ENCODE assay signal across 19 mouse cellular contexts in the genomic region with DNA sequence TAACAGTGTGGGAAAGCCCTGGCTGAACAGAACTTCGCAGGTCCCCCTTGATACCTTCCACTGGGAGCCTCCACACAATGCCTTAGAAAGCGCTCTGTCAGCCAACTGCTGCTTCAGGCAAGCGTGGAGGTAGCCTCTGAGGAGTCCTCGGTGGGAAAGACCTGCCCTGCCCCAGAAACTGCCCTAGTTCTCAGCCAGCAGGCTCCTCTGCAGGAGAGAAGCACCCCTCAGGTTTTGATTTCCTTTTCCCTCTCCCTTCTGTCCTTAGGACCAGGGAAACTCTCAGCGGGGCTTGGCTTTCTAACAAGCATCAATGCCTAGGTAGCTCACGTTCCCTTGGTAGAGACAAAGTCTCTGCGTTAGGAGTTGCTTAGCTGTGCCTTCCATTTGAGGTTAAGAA.
DNase-seq lines count a peak whose midpoint lies in the region; ATAC-seq lines count a peak whose summit lies in the region.
"Had no signal": no experiment of that assay in that cellular context is flagged by ENCODE, and none has a peak within 500 bp of the region (broad histone marks: within the 10 kb centered on the region; RNA-seq: fewer than 3 reads in every experiment).

No protein-coding gene starts in this region.

- H3K36me3 ChIP-seq in neural tube, embryonic 13.5 days: no peaks in the 10 kb centered on the region
- H3K36me3 ChIP-seq in embryonic facial prominence, embryonic 13.5 days: no peaks in the 10 kb centered on the region
- H3K36me3 ChIP-seq: embryonic facial prominence, embryonic 15.5 days; G1E; heart, embryonic 12.5 days; intestine, embryonic 15.5 days; limb, embryonic 13.5 days had no signal

- H3K27ac ChIP-seq in neural tube, embryonic 13.5 days (replicated peaks): peak overlapping the region; percentile 46; the same call in 1 of the 2 replicates
- H3K27ac ChIP-seq in embryonic facial prominence, embryonic 13.5 days: peak overlapping the region; percentile 22; the same call in 1 of the 2 replicates
- H3K27ac ChIP-seq: embryonic facial prominence, embryonic 15.5 days; intestine, embryonic 15.5 days; limb, embryonic 13.5 days; liver, embryonic 14.5 days had no signal

- DNase-seq in cerebellum, postnatal 4 days (ENCODE audit: low spot score in 2 of 2): no peak
- DNase-seq in neural tube, embryonic 10.5 days (ENCODE audit: extremely low spot score, low spot score): no peak
- DNase-seq in gastrocnemius, postnatal 4 days (ENCODE audit: low spot score in 2 of 2): no peak
- no peak for DNase-seq in left cerebral cortex, postnatal 25 days (ENCODE audit: low spot score in 2 of 2)
- DNase-seq: gastrocnemius, postnatal 25 days; right cerebral cortex, postnatal 25 days; thymus, postnatal 14 days had no signal

- H3K4me3 ChIP-seq in neural tube, embryonic 13.5 days: no peak overlapping the region
- no peak overlapping the region for H3K4me3 ChIP-seq in embryonic facial prominence, embryonic 13.5 days
- H3K4me3 ChIP-seq: embryonic facial prominence, embryonic 15.5 days; heart, embryonic 12.5 days; intestine, embryonic 15.5 days; limb, embryonic 13.5 days had no signal

- H3K27me3 ChIP-seq in neural tube, embryonic 13.5 days: no peaks in the 10 kb centered on the region; the same call in 1 of the 2 replicates
- no peaks in the 10 kb centered on the region for H3K27me3 ChIP-seq in embryonic facial prominence, embryonic 13.5 days
- H3K27me3 ChIP-seq: embryonic facial prominence, embryonic 15.5 days; heart, embryonic 12.5 days; intestine, embryonic 15.5 days had no signal

- no peaks in the 10 kb centered on the region for H3K9me3 ChIP-seq in neural tube, embryonic 13.5 days
- H3K9me3 ChIP-seq in embryonic facial prominence, embryonic 13.5 days: no peaks in the 10 kb centered on the region
- H3K9me3 ChIP-seq: embryonic facial prominence, embryonic 15.5 days; intestine, embryonic 15.5 days had no signal

- 69% methylated on average over 7 of the region's 7 CpGs for WGBS in neural tube, embryonic 13.5 days
- 58% methylated on average over 7 of the region's 7 CpGs for WGBS in embryonic facial prominence, embryonic 13.5 days

- H3K4me2 ChIP-seq in neural tube, embryonic 13.5 days: no peak overlapping the region
- no peak overlapping the region for H3K4me2 ChIP-seq in embryonic facial prominence, embryonic 13.5 days
- H3K4me2 ChIP-seq: embryonic facial prominence, embryonic 15.5 days; heart, embryonic 12.5 days; intestine, embryonic 15.5 days; limb, embryonic 13.5 days had no signal

- H3K9ac ChIP-seq in neural tube, embryonic 13.5 days: no peak overlapping the region
- no peak overlapping the region for H3K9ac ChIP-seq in embryonic facial prominence, embryonic 13.5 days
- H3K9ac ChIP-seq: embryonic facial prominence, embryonic 15.5 days; heart, embryonic 12.5 days; intestine, embryonic 15.5 days; limb, embryonic 13.5 days; liver, embryonic 14.5 days had no signal

- intact Hi-C loops in left cerebral cortex, postnatal 25 days (cut with DNase I): no loop called here

- H3K4me1 ChIP-seq in neural tube, embryonic 13.5 days (replicated peaks): peaks cover 20% of the 10 kb centered on the region
- H3K4me1 ChIP-seq in embryonic facial prominence, embryonic 13.5 days: peaks cover 30% of the 10 kb centered on the region
- H3K4me1 ChIP-seq: intestine, embryonic 15.5 days had no signal

- ATAC-seq in cerebellum, adult (ENCODE audit: insufficient number of reproducible peaks, low FRiP score, low TSS enrichment): peak; percentile 27
- ATAC-seq in neural tube, embryonic 13.5 days (ENCODE audit: low read depth): no peak
- no peak for ATAC-seq in embryonic facial prominence, embryonic 13.5 days (ENCODE audit: insufficient number of reproducible peaks, insufficient read depth, low FRiP score, low TSS enrichment, low read depth)
- ATAC-seq in granulocyte monocyte progenitor cell, adult 5-6 weeks (replicated peaks; ENCODE audit: poor library complexity, severe bottlenecking): no peak
- ATAC-seq: CD4-positive, CD25-positive, alpha-beta regulatory T cell, adult 4 months; intestine, embryonic 15.5 days; lung, postnatal 0 days had no signal
